Mouse (Mus musculus) C2C12 (cell line): ENCODE data around the gene Tada2b. TPM values are rescaled to one million over a fixed set of nuclear protein-coding genes. Genes with fewer than 3 reads are reported as not detected.

Experiments
- H3K27me3 ChIP-seq: one replicate; pipeline ENCODE4 v1.6.1; 2011; ENCODE audit not compliant: control insufficient read depth, insufficient read depth, insufficient read length
- H3K36me3 ChIP-seq: one replicate; pipeline ENCODE4 v1.6.1; 2011; ENCODE audit not compliant: control insufficient read depth, insufficient read depth
- H3K4me3 ChIP-seq: one replicate; pipeline ENCODE4 v1.5.1; 2011; ENCODE audit warnings: mild to moderate bottlenecking, control low read depth; ENCODE audit not compliant: poor library complexity, insufficient read depth, severe bottlenecking
- H3K79me2 ChIP-seq: one replicate; pipeline ENCODE4 v1.6.1; 2011; ENCODE audit not compliant: control insufficient read depth, insufficient read depth
- H3K79me3 ChIP-seq: one replicate; pipeline ENCODE4 v1.6.1; 2011; ENCODE audit warnings: low read depth, control low read depth
- H3ac ChIP-seq: one replicate; pipeline ENCODE3; 2011; ENCODE audit warnings: low read depth; ENCODE audit not compliant: control insufficient read depth, insufficient read length
- CEBPB ChIP-seq: IDR thresholded peaks from one replicate; pipeline ENCODE4 v1.6.1; 2011; ENCODE audit warnings: low read depth, mild to moderate bottlenecking, control low read depth, moderate library complexity
- CTCF ChIP-seq: IDR thresholded peaks from one replicate; pipeline ENCODE4 v1.5.1; 2011; ENCODE audit not compliant: control insufficient read depth, insufficient read depth, insufficient read length
- FOSL1 ChIP-seq: IDR thresholded peaks from one replicate; pipeline ENCODE4 v1.8.0; 2011; ENCODE audit warnings: mild to moderate bottlenecking, low read length; ENCODE audit not compliant: poor library complexity, insufficient read depth, severe bottlenecking
- MAX ChIP-seq: IDR thresholded peaks from one replicate; pipeline ENCODE4 v1.6.1; 2011; ENCODE audit warnings: mild to moderate bottlenecking, control low read depth
- MYOD1 ChIP-seq: IDR thresholded peaks from one replicate; pipeline ENCODE4 v1.6.1; 2011; ENCODE audit warnings: low read depth; ENCODE audit not compliant: control insufficient read depth, insufficient read length
- MYOG ChIP-seq: IDR thresholded peaks from one replicate; pipeline ENCODE4 v1.6.1; 2011; ENCODE audit not compliant: control insufficient read depth, insufficient read length; ENCODE audit errors: extremely low read depth
- USF1 ChIP-seq: IDR thresholded peaks from one replicate; pipeline ENCODE4 v1.6.1; 2011; ENCODE audit warnings: low read depth, mild to moderate bottlenecking, control low read depth, moderate library complexity
- polyA plus RNA-seq: library from polyadenylated mRNA; unstranded; fragments of >200 nt; fragmentation: generic; extraction: Trizol; gene quantifications from one replicate; pipeline ENCODE4 v1.2.1, GENCODE M21; 2012; ENCODE audit warnings: missing spikeins

Tada2b gene
- polyA plus RNA-seq, 1 experiment = 10.2 TPM

- peaks cover 6% of the 10 kb centered on the region for H3K79me2 ChIP-seq
- H3K4me3 ChIP-seq = no peak overlapping the region
- no peaks in the 10 kb centered on the region for H3K79me3 ChIP-seq
- H3K27me3 ChIP-seq = no peaks in the 10 kb centered on the region
- no peaks in the 10 kb centered on the region for H3K36me3 ChIP-seq
- TF ChIP-seq MAX = no peak
- TF ChIP-seq MYOD1 = no peak
- no peak for TF ChIP-seq CEBPB
- no peak for TF ChIP-seq CTCF
- no peak for TF ChIP-seq MYOG
- no peak for TF ChIP-seq FOSL1
- no peak for TF ChIP-seq USF1
- no peak overlapping the region for H3ac ChIP-seq
These were observed 25.2 kb downstream of the Tada2b start for GRCm38 (mm10) chr5:36458926-36459325.

GRCm38 (mm10) chr5:36457706-36458105 is 26.4 kb downstream of the Tada2b start:
- Histone ChIP-seq H3K27me3 (no peaks in the 10 kb centered on the region), H3K4me3 (no peak overlapping the region), H3K79me3 (no peaks in the 10 kb centered on the region), H3K79me2 (no peaks in the 10 kb centered on the region), H3ac (no peak overlapping the region), H3K36me3 (no peaks in the 10 kb centered on the region)
- TF ChIP-seq MAX (no peak), MYOD1 (peak; percentile 41), FOSL1 (peak; percentile 3)

GRCm38 (mm10) chr5:36452821-36453220 is 31.3 kb downstream of the Tada2b start:
- Histone ChIP-seq H3ac (no peak overlapping the region), H3K79me3 (no peaks in the 10 kb centered on the region), H3K27me3 (no peaks in the 10 kb centered on the region), H3K4me3 (no peak overlapping the region), H3K79me2 (no peaks in the 10 kb centered on the region), H3K36me3 (no peaks in the 10 kb centered on the region)
- TF ChIP-seq MYOD1 = no peak

GRCm38 (mm10) chr5:36451872-36452389 is 32.2 kb downstream of the Tada2b start:
- Histone ChIP-seq H3K27me3 (no peaks in the 10 kb centered on the region), H3K79me2 (no peaks in the 10 kb centered on the region), H3K4me3 (no peak overlapping the region), H3K36me3 (no peaks in the 10 kb centered on the region), H3ac (no peak overlapping the region), H3K79me3 (no peaks in the 10 kb centered on the region)
- TF ChIP-seq CEBPB (no peak), FOSL1 (no peak), MYOG (no peak), MAX (no peak), USF1 (no peak)

GRCm38 (mm10) chr5:36451119-36451518 is 33.0 kb downstream of the Tada2b start:
- H3K27me3 ChIP-seq = no peaks in the 10 kb centered on the region
- no peak for TF ChIP-seq MYOG
- TF ChIP-seq CTCF = no peak
- TF ChIP-seq FOSL1 = no peak
- no peak for TF ChIP-seq MAX
- no peak for TF ChIP-seq MYOD1
- no peak for TF ChIP-seq CEBPB
- no peak for TF ChIP-seq USF1
- no peak overlapping the region for H3ac ChIP-seq
- H3K4me3 ChIP-seq = no peak overlapping the region
- no peaks in the 10 kb centered on the region for H3K36me3 ChIP-seq
- no peaks in the 10 kb centered on the region for H3K79me2 ChIP-seq
- no peaks in the 10 kb centered on the region for H3K79me3 ChIP-seq

- H3K4me3 ChIP-seq = no peak overlapping the region
- no peaks in the 10 kb centered on the region for H3K79me3 ChIP-seq
- no peaks in the 10 kb centered on the region for H3K79me2 ChIP-seq
- H3ac ChIP-seq = no peak overlapping the region
- TF ChIP-seq FOSL1 (no peak), CTCF (no peak)
- no peaks in the 10 kb centered on the region for H3K36me3 ChIP-seq
- H3K27me3 ChIP-seq = peaks cover 6% of the 10 kb centered on the region
These were observed 34.3 kb downstream of the Tada2b start for GRCm38 (mm10) chr5:36449710-36450358.
